Mouse (Mus musculus) embryonic stem cell, embryonic (primary cell): ENCODE data around the gene 1810037I17Rik.

Experiments
- CTCF ChIA-PET, 4 experiments: fragments of 300-600 bp in 2 of 4; fragments of 350-600 bp in 2 of 4; sonication (Branson Sonifier 250); formaldehyde crosslinking; loops; one replicate each; lab custom pipeline; 2022; ENCODE audit warnings: inconsistent platforms in 2 of 4; lab: Charles Lee
- POLR2A ChIA-PET, 4 experiments: fragments of 300-600 bp in 2 of 4; fragments of 350-600 bp in 2 of 4; sonication (Branson Sonifier 250); formaldehyde crosslinking; loops; one replicate each; lab custom pipeline; 2022; ENCODE audit warnings: antibody characterized with exemption in 4 of 4, inconsistent platforms in 1 of 4; lab: Charles Lee

1810037I17Rik gene

GRCm38 (mm10) chr3:122924009-122924914 lies at the start of gene 1810037I17Rik:
Gene 1810037I17Rik, plus strand, starts transcription at chr3:122924203.
- ChIA-PET POLR2A (interaction anchor here in 3 of 4 experiments (0.6 to 2.2 kb wide), 18 partner anchors 9 to 526 kb away, joined by 3 to 13 read pairs (median 3); no protein-coding TSS in a partner anchor), CTCF (interaction anchor here in 2 of 4 experiments (1.0 kb wide), 2 partner anchors 20 to 44 kb away, joined by 3 read pairs; no protein-coding TSS in a partner anchor)

- POLR2A ChIA-PET, result interaction anchor here in 1 of 4 experiments (0.6 kb wide), 1 partner anchor 219 kb away, joined by 3 read pairs; no protein-coding TSS in a partner anchor
- CTCF ChIA-PET, result no interaction called here
Observed at GRCm38 (mm10) chr3:122876870-122877269, 47.1 kb upstream of the 1810037I17Rik start.

GRCm38 (mm10) chr3:122877543-122877942 lies 46.5 kb upstream of the 1810037I17Rik start:
- ChIA-PET POLR2A (interaction anchor here in 2 of 4 experiments (0.6 kb wide), 2 partner anchors 207 to 218 kb away, joined by 3 to 5 read pairs; no protein-coding TSS in a partner anchor), CTCF (interaction anchor here in 1 of 4 experiments (1.5 kb wide), 1 partner anchor 230 kb away, joined by 5 read pairs; no protein-coding TSS in a partner anchor)

- POLR2A ChIA-PET, result interaction anchor here in 1 of 4 experiments (0.7 to 1.4 kb wide), 3 partner anchors 9 to 530 kb away, joined by 3 read pairs; no protein-coding TSS in a partner anchor
- CTCF ChIA-PET, result interaction anchor here in 3 of 4 experiments (0.5 to 1.6 kb wide), 6 partner anchors 231 to 567 kb away, joined by 3 to 10 read pairs (median 4); no protein-coding TSS in a partner anchor
Observed at GRCm38 (mm10) chr3:122878705-122879315, 45.2 kb upstream of the 1810037I17Rik start.

- POLR2A ChIA-PET, result interaction anchor here in 1 of 4 experiments (0.8 kb wide), 1 partner anchor 9 kb away, joined by 3 read pairs; no protein-coding TSS in a partner anchor
- CTCF ChIA-PET, result no interaction called here
Observed at GRCm38 (mm10) chr3:122887505-122888301, 36.3 kb upstream of the 1810037I17Rik start.

- POLR2A ChIA-PET, result interaction anchor here in 1 of 4 experiments (0.8 kb wide), 1 partner anchor 10 kb away, joined by 3 read pairs; no protein-coding TSS in a partner anchor
- CTCF ChIA-PET, result no interaction called here
Observed at GRCm38 (mm10) chr3:122888371-122888819, 35.6 kb upstream of the 1810037I17Rik start.

GRCm38 (mm10) chr3:122894772-122895171 lies 29.2 kb upstream of the 1810037I17Rik start, which contains the start of gene Fabp2:
Gene Fabp2, plus strand, starts transcription at chr3:122895072.
- ChIA-PET CTCF (no interaction called here), POLR2A (no interaction called here)

- ChIA-PET POLR2A (no interaction called here), CTCF (no interaction called here)
Observed at GRCm38 (mm10) chr3:122895189-122895731, 28.7 kb upstream of the 1810037I17Rik start.

- POLR2A ChIA-PET, result no interaction called here
- CTCF ChIA-PET, result interaction anchor here in 1 of 4 experiments (0.7 kb wide), 1 partner anchor 185 kb away, joined by 3 read pairs; no protein-coding TSS in a partner anchor
Observed at GRCm38 (mm10) chr3:122898254-122898653, 25.7 kb upstream of the 1810037I17Rik start.

GRCm38 (mm10) chr3:122903746-122904433 lies 20.1 kb upstream of the 1810037I17Rik start:
- ChIA-PET POLR2A (interaction anchor here in 2 of 4 experiments (0.7 to 1.1 kb wide), 6 partner anchors 9 to 383 kb away, joined by 3 to 4 read pairs (median 3); no protein-coding TSS in a partner anchor), CTCF (interaction anchor here (0.5 to 2.1 kb wide), 31 partner anchors 11 to 1507 kb away, joined by 3 to 26 read pairs (median 4); partner anchors contain the start of genes 1810037I17Rik (in 1 of the 4) and Gm10959 (in 1 of the 4))

- CTCF ChIA-PET, result no interaction called here
- POLR2A ChIA-PET, result interaction anchor here in 2 of 4 experiments (0.6 to 1.6 kb wide), 2 partner anchors 11 to 17 kb away, joined by 4 read pairs; partner anchors contain the start of gene Gm10959 (in 1 of the 2)
Observed at GRCm38 (mm10) chr3:122907841-122908240, 16.2 kb upstream of the 1810037I17Rik start.

- CTCF ChIA-PET, result interaction anchor here in 1 of 4 experiments (0.9 kb wide), 1 partner anchor 11 kb away, joined by 3 read pairs; no protein-coding TSS in a partner anchor
- POLR2A ChIA-PET, result interaction anchor here in 1 of 4 experiments (0.9 kb wide), 1 partner anchor 11 kb away, joined by 3 read pairs; no protein-coding TSS in a partner anchor
Observed at GRCm38 (mm10) chr3:122915493-122915892, 8.5 kb upstream of the 1810037I17Rik start.

- ChIA-PET POLR2A (no interaction called here), CTCF (no interaction called here)
Observed at GRCm38 (mm10) chr3:122916191-122916680, 7.8 kb upstream of the 1810037I17Rik start.

- ChIA-PET CTCF (interaction anchor here in 2 of 4 experiments (0.8 to 1.4 kb wide), 2 partner anchors 15 to 190 kb away, joined by 3 read pairs; partner anchors contain the start of gene Pde5a (in 1 of the 2)), POLR2A (interaction anchor here in 2 of 4 experiments (0.6 to 1.6 kb wide), 7 partner anchors 11 to 745 kb away, joined by 3 to 4 read pairs (median 4); no protein-coding TSS in a partner anchor)
Observed at GRCm38 (mm10) chr3:122918672-122919071, 5.3 kb upstream of the 1810037I17Rik start.

- CTCF ChIA-PET, result interaction anchor here in 2 of 4 experiments (0.8 to 1.4 kb wide), 2 partner anchors 15 to 190 kb away, joined by 3 read pairs; partner anchors contain the start of gene Pde5a (in 1 of the 2)
Observed at GRCm38 (mm10) chr3:122919260-122919659, 4.7 kb upstream of the 1810037I17Rik start, which contains the start of gene Gm10959. Gene Gm10959, minus strand, starts transcription at chr3:122919360.

More at GRCm38 (mm10) chr3:122919260-122919659, 4.7 kb upstream of the 1810037I17Rik start, which contains the start of gene Gm10959:
- POLR2A ChIA-PET, result interaction anchor here in 3 of 4 experiments (0.6 to 1.6 kb wide), 6 partner anchors 12 to 461 kb away, joined by 4 read pairs; no protein-coding TSS in a partner anchor
